Mouse (Mus musculus): ENCODE data around the gene Gna11.
A peak's percentile ranks its signal among the peaks of the same experiment; 100 is the strongest.

Gna11 gene

GRCm38 (mm10) chr10:81505016-81505664, 39.9 kb downstream of the Gna11 start:
- DNase-seq (ENCODE audit: low read depth) = no peak

- DNase-seq (ENCODE audit: low read depth) = no peak
These were observed 42.3 kb downstream of the Gna11 start for GRCm38 (mm10) chr10:81502658-81503057.

- DNase-seq (ENCODE audit: low read depth) = no peak
These were observed 43.1 kb downstream of the Gna11 start for GRCm38 (mm10) chr10:81501863-81502262.

GRCm38 (mm10) chr10:81500032-81500431, 45.0 kb downstream of the Gna11 start, which contains the start of gene S1pr4:
Gene S1pr4 (minus strand): TSS chr10:81500132.
- DNase-seq (ENCODE audit: low read depth) = no peak

GRCm38 (mm10) chr10:81499250-81499901, 45.6 kb downstream of the Gna11 start:
- no peak for DNase-seq (ENCODE audit: low read depth)

GRCm38 (mm10) chr10:81498316-81499249, 46.4 kb downstream of the Gna11 start:
- no peak for DNase-seq (ENCODE audit: low read depth)

GRCm38 (mm10) chr10:81497401-81498270, 47.4 kb downstream of the Gna11 start:
- no peak for DNase-seq (ENCODE audit: low read depth)

- no peak for DNase-seq (ENCODE audit: low read depth)
These were observed 48.0 kb downstream of the Gna11 start for GRCm38 (mm10) chr10:81496969-81497368.

- DNase-seq (ENCODE audit: low read depth) = peak; percentile 96
These were observed 48.6 kb downstream of the Gna11 start, which contains the start of gene Ncln for GRCm38 (mm10) chr10:81496264-81496901. Gene Ncln (minus strand): TSS chr10:81496392.

DNA sequence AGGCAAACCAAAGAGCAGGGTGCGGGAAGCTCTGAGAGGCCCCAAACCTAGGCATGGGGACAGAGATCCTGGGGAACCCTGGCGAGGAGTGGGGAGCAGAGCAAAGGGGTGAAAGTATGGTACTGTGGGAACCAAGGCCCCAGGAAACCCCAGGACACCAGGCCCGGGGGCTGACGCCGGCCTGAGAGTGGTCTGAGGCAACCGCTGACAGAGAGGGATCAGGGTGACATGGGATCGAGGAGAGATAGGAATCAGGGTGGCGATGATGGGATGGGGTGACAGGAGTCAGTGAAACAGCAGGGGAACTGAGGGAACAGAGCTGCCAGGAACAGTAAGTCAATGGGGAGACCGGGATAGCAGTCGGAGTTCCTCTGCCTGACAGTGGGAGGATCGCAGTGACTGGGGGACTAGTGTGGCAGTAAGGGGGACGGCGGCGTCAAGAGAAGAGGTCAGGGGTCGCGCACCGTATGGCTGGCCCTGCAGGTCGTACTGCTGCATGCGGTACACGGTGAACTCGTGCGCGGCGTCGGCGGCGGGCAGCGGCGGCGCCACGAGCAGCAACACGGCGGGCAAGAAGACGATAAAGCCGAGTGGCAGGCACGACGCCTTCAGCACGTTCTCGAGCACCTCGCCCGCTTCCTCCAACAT, 49.2 kb downstream of the Gna11 start:
- DNase-seq (ENCODE audit: low read depth) = peak; percentile 13

DNA sequence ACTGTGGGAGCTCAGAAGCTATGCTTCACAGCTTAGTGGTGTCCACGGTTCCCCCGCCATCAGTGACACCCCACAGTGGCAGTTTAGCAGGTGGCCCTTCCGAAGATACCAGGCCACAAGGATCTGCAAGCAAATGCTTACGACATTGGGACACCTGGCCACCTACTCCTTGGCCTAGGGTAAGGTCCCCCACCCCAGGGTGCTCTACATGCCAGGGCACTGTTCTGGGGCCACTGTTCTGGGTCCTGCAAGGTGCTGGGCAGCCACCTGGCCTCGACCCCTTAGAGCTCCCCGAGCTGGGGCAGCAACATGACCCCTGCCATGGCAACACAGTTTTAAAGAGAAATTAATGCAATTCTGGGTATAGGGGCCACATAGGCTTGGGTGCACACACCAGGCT, 49.8 kb downstream of the Gna11 start:
- DNase-seq (ENCODE audit: low read depth) = no peak

GRCm38 (mm10) chr10:81494260-81495041, 50.5 kb downstream of the Gna11 start:
- no peak for DNase-seq (ENCODE audit: low read depth)

- DNase-seq (ENCODE audit: low read depth) = no peak
These were observed 51.3 kb downstream of the Gna11 start for GRCm38 (mm10) chr10:81493601-81494220.

- no peak for DNase-seq (ENCODE audit: low read depth)
These were observed 52.3 kb downstream of the Gna11 start for GRCm38 (mm10) chr10:81492606-81493240.

- no peak for DNase-seq (ENCODE audit: low read depth)
These were observed 54.0 kb downstream of the Gna11 start for GRCm38 (mm10) chr10:81491018-81491417.

DNA sequence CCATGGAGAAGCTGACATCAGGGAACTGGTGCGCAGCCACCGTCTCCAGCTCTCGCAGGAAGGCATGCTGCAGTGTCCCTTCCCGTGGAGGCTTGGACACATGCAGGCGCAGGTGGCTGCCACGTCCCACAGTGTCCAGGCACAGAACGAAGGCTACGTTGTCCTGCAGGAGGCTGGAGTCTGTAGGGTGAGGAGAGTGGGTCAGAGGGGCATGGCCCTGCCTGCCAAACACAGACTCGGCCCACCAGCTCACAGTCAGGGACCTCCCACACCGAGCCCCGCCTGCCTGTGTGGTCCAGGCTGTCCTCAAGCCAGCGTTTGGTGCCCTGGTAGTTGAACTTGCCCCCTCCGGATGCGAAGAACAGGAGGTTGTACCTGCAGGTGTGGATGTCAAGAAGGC, 55.0 kb downstream of the Gna11 start:
- no peak for DNase-seq (ENCODE audit: low read depth)

GRCm38 (mm10) chr10:81488081-81488480, 56.9 kb downstream of the Gna11 start:
- DNase-seq (ENCODE audit: low read depth) = no peak

DNA sequence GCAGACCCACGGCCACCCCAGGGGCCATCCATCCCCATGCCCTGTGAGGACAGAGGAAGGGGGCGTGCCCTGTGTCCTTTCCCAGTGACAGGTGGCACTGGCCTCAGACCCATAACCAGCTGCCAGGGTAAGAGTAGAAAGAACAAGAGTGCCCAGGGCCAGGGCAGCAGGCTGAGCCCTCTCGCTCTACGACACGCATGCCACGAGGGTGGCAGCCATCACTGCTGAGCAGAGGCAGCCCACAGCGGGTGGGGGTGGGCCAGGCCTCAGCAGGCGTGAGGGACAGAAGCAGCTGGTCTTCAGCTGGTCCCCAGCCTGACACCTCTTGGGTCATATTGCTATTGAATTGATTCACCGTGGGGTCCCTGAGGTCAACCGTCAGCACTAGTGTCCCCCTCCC, 58.5 kb downstream of the Gna11 start:
- no peak for DNase-seq (ENCODE audit: low read depth)

All from fibroblast of lung, adult 2 months (primary cell).